Mouse (Mus musculus) ovary, postnatal 10 days (tissue): ENCODE data around the gene Carf.

Source experiments
- DNase-seq: peaks from one replicate; pipeline ENCODE4 v3.0.0; 2022; ENCODE audit warnings: low spot score

Carf gene

GRCm38 (mm10) chr1:60179932-60180783 is 82.1 kb downstream of the Carf start, which contains the start of gene Nbeal1:
Gene Nbeal1, plus strand, starts transcription at chr1:60180599.
- peak; percentile 94 for DNase-seq

- no peak for DNase-seq
These were observed 82.8 kb downstream of the Carf start for GRCm38 (mm10) chr1:60180784-60181221.

- no peak for DNase-seq
These were observed 90.4 kb downstream of the Carf start for GRCm38 (mm10) chr1:60188454-60188853.

GRCm38 (mm10) chr1:60196813-60197212 is 98.8 kb downstream of the Carf start:
- DNase-seq: no peak

- no peak for DNase-seq
These were observed 101.0 kb downstream of the Carf start for GRCm38 (mm10) chr1:60199006-60199405.
